7 mouse cellular contexts compared by ENCODE assay signal in genomic region chr12:32378528-32379295, GRCm38 (mm10). TPM values are rescaled to one million over a fixed set of nuclear protein-coding genes. Genes with fewer than 3 reads are reported as not detected.
A peak's percentile ranks its signal among the peaks of the same experiment; 100 is the strongest.
DNase-seq lines count a peak whose midpoint lies in the region; ATAC-seq and TF ChIP-seq lines count a peak whose summit lies in the region.

Gene Ccdc71l, plus strand, starts transcription at chr12:32378704.

- peak within 1 kb of the TSS; percentile 75 for H3K4me3 ChIP-seq in embryonic facial prominence, embryonic 12.5 days
- H3K4me3 ChIP-seq in kidney, adult 2 months (ENCODE audit: insufficient read depth, low read depth, low read length): peak within 1 kb of the TSS; percentile 92
- peak within 1 kb of the TSS; percentile 79 for H3K4me3 ChIP-seq in limb, embryonic 12.5 days (replicated peaks)
- peak within 1 kb of the TSS; percentile 91 for H3K4me3 ChIP-seq in midbrain, embryonic 15.5 days
- peak within 1 kb of the TSS; percentile 95 for H3K4me3 ChIP-seq in spleen, adult 2 months (ENCODE audit: extremely low read depth, insufficient read depth, insufficient read length)

- H3K27me3 ChIP-seq in embryonic facial prominence, embryonic 12.5 days: no peaks in the 10 kb centered on the region
- no peaks in the 10 kb centered on the region for H3K27me3 ChIP-seq in kidney, adult 2 months (replicated peaks; ENCODE audit: control insufficient read depth, insufficient read depth, low read length)
- H3K27me3 ChIP-seq in limb, embryonic 12.5 days: no peaks in the 10 kb centered on the region
- no peaks in the 10 kb centered on the region for H3K27me3 ChIP-seq in midbrain, embryonic 15.5 days (replicated peaks)
- no peaks in the 10 kb centered on the region for H3K27me3 ChIP-seq in spleen, adult 2 months (ENCODE audit: control insufficient read depth, insufficient read depth, low read length)

- H3K27ac ChIP-seq in embryonic facial prominence, embryonic 12.5 days: peak within 1 kb of the TSS; percentile 94
- peak within 1 kb of the TSS; percentile 75 for H3K27ac ChIP-seq in kidney, adult 2 months (ENCODE audit: insufficient read depth, low read depth, low read length)
- H3K27ac ChIP-seq in limb, embryonic 12.5 days: peak within 1 kb of the TSS; percentile 94
- peak within 1 kb of the TSS; percentile 91 for H3K27ac ChIP-seq in midbrain, embryonic 15.5 days
- peak within 1 kb of the TSS; percentile 96 for H3K27ac ChIP-seq in spleen, adult 2 months (ENCODE audit: insufficient read depth, low read length)

- H3K4me1 ChIP-seq in embryonic facial prominence, embryonic 12.5 days: peaks cover 13% of the 10 kb centered on the region
- H3K4me1 ChIP-seq in kidney, adult 2 months (ENCODE audit: control insufficient read depth, insufficient read depth, low read length): peaks cover 5% of the 10 kb centered on the region; the same call in 1 of the 2 replicates
- peaks cover 9% of the 10 kb centered on the region for H3K4me1 ChIP-seq in limb, embryonic 12.5 days (replicated peaks)
- peaks cover 20% of the 10 kb centered on the region for H3K4me1 ChIP-seq in midbrain, embryonic 15.5 days
- H3K4me1 ChIP-seq in spleen, adult 2 months (ENCODE audit: control insufficient read depth, insufficient read depth, insufficient read length): peaks cover 7% of the 10 kb centered on the region

- WGBS in embryonic facial prominence, embryonic 12.5 days: under 1% methylated on average over 62 of the region's 78 CpGs
- 1% methylated on average over 76 of the region's 78 CpGs for WGBS in kidney, adult 2 months
- WGBS in limb, embryonic 12.5 days: 1% methylated on average over 77 of the region's 78 CpGs
- WGBS in midbrain, embryonic 15.5 days: under 1% methylated on average over 74 of the region's 78 CpGs
- WGBS in spleen, adult 2 months: under 1% methylated on average over 76 of the region's 78 CpGs

- H3K9me3 ChIP-seq in embryonic facial prominence, embryonic 12.5 days: no peaks in the 10 kb centered on the region
- no peaks in the 10 kb centered on the region for H3K9me3 ChIP-seq in limb, embryonic 12.5 days
- no peaks in the 10 kb centered on the region for H3K9me3 ChIP-seq in midbrain, embryonic 15.5 days

- DNase-seq in adrenal gland, postnatal 25 days: peak; percentile 80
- DNase-seq in heart, adult 11 months: peak; percentile 99
- DNase-seq in kidney, adult 2 months: peak; percentile 88
- DNase-seq in spleen, adult 2 months (ENCODE audit: low read depth in 1 of 2, low spot score in 2 of 2): peak; percentile 69 to 81

- no peak for TF ChIP-seq CTCF in kidney, adult 2 months (conservative IDR thresholded peaks at IDR 0.05; ENCODE audit: insufficient read depth, insufficient read length, low read depth, low read length)
- TF ChIP-seq CTCF in spleen, adult 2 months (IDR thresholded peaks at IDR 0.05; ENCODE audit: extremely low read depth, insufficient read depth, insufficient read length, insufficient replicate concordance): no peak

- ATAC-seq in embryonic facial prominence, embryonic 12.5 days (ENCODE audit: insufficient number of reproducible peaks, insufficient read depth, low FRiP score, low TSS enrichment): peak; percentile 87
- ATAC-seq in limb, embryonic 12.5 days (ENCODE audit: insufficient number of reproducible peaks, insufficient read depth, low FRiP score, low TSS enrichment, low read depth): peak; percentile 83
- peak; percentile 93 for ATAC-seq in midbrain, embryonic 15.5 days (replicated peaks)

- peak within 1 kb of the TSS; percentile 73 for H3K4me2 ChIP-seq in embryonic facial prominence, embryonic 12.5 days (replicated peaks)
- peak within 1 kb of the TSS; percentile 73 for H3K4me2 ChIP-seq in limb, embryonic 12.5 days
- peak within 1 kb of the TSS; percentile 69 for H3K4me2 ChIP-seq in midbrain, embryonic 15.5 days

- no peaks in the 10 kb centered on the region for H3K36me3 ChIP-seq in embryonic facial prominence, embryonic 12.5 days
- no peaks in the 10 kb centered on the region for H3K36me3 ChIP-seq in kidney, adult 2 months (ENCODE audit: control insufficient read depth, insufficient read depth, low read length)
- no peaks in the 10 kb centered on the region; the same call in 1 of the 2 replicates for H3K36me3 ChIP-seq in limb, embryonic 12.5 days
- no peaks in the 10 kb centered on the region for H3K36me3 ChIP-seq in midbrain, embryonic 15.5 days (replicated peaks)
- H3K36me3 ChIP-seq in spleen, adult 2 months (ENCODE audit: control insufficient read depth, insufficient read depth, low read length): peaks cover 2% of the 10 kb centered on the region; the same call in 1 of the 2 replicates

- peak within 1 kb of the TSS; percentile 85 for H3K9ac ChIP-seq in embryonic facial prominence, embryonic 12.5 days
- peak within 1 kb of the TSS; percentile 92 for H3K9ac ChIP-seq in limb, embryonic 12.5 days (replicated peaks)
- H3K9ac ChIP-seq in midbrain, embryonic 15.5 days: peak within 1 kb of the TSS; percentile 88

- no peak for TF ChIP-seq POLR2A in kidney, adult 2 months (IDR thresholded peaks at IDR 0.05; ENCODE audit: low read depth, low read length)
- no peak; the same call in 1 of the 2 replicates for TF ChIP-seq POLR2A in spleen, adult 2 months (IDR thresholded peaks at IDR 0.05; ENCODE audit: low read depth, low read length)

RNA-seq across cellular contexts. Expression of gene Ccdc71l, which starts in this region (rescaled TPM):
- 12.8 and 13.9 TPM in 2 replicates for total RNA-seq in adrenal gland, postnatal 25 days (2021)
- polyA plus RNA-seq in embryonic facial prominence, embryonic 12.5 days (2016; fragmentation: Nextera tagmentation; extraction: Ambion mirVana): 6.4 and 6.6 TPM in 2 replicates
- polyA plus RNA-seq in kidney, adult 2 months (2012; rRNA removed): 4.4 and 5.0 TPM in 2 replicates
- polyA plus RNA-seq in limb, embryonic 12.5 days (2016; fragmentation: Nextera tagmentation; extraction: Ambion mirVana): 5.2 and 6.8 TPM in 2 replicates
- polyA plus RNA-seq in midbrain, embryonic 15.5 days (2015; fragmentation: Nextera tagmentation; extraction: Ambion mirVana): 5.0 TPM in 2 replicates
- 17.5 and 29.7 TPM in 2 replicates for polyA plus RNA-seq in spleen, adult 2 months (2012; rRNA removed)

Comparison
In these comparisons a context has a peak if more than half of its experiments do, and no peak if none do; other contexts are left out.
1. Peak in every context shown above with its lines: DNase-seq, ATAC-seq, H3K4me3 ChIP-seq and H3K27ac ChIP-seq.